Mouse (Mus musculus): Measurements from ENCODE around the gene Znrf2.
"Not testable (repeated sequence)": the region's sequence is repeated elsewhere in the genome, so short reads cannot be mapped to it uniquely, and the experiment has no call there.

Znrf2 gene

GRCm38 (mm10) chr6:54851778-54852177, 35.1 kb downstream of the Znrf2 start:
- peak; percentile 30 for DNase-seq (ENCODE audit: low spot score)

- DNase-seq (ENCODE audit: low spot score), result no peak
Observed at GRCm38 (mm10) chr6:54852669-54853068, 36.0 kb downstream of the Znrf2 start.

GRCm38 (mm10) chr6:54854859-54855258, 38.1 kb downstream of the Znrf2 start:
- DNase-seq (ENCODE audit: low spot score), result no peak

GRCm38 (mm10) chr6:54855801-54856583, 39.3 kb downstream of the Znrf2 start:
- DNase-seq (ENCODE audit: low spot score), result no peak

GRCm38 (mm10) chr6:54859159-54859558, 42.4 kb downstream of the Znrf2 start:
- DNase-seq (ENCODE audit: low spot score), result not testable (repeated sequence)

- DNase-seq (ENCODE audit: low spot score), result no peak
Observed at GRCm38 (mm10) chr6:54860180-54860579, 43.5 kb downstream of the Znrf2 start.

GRCm38 (mm10) chr6:54866731-54867410, 50.2 kb downstream of the Znrf2 start:
- DNase-seq (ENCODE audit: low spot score), result no peak

- DNase-seq (ENCODE audit: low spot score), result no peak
Observed at GRCm38 (mm10) chr6:54867411-54867745, 50.7 kb downstream of the Znrf2 start.

- no peak for DNase-seq (ENCODE audit: low spot score)
Observed at GRCm38 (mm10) chr6:54873029-54873428, 56.3 kb downstream of the Znrf2 start.

GRCm38 (mm10) chr6:54876782-54877181, 60.1 kb downstream of the Znrf2 start:
- DNase-seq (ENCODE audit: low spot score), result no peak

- no peak for DNase-seq (ENCODE audit: low spot score)
Observed at GRCm38 (mm10) chr6:54877651-54878050, 60.9 kb downstream of the Znrf2 start.

GRCm38 (mm10) chr6:54878546-54878945, 61.8 kb downstream of the Znrf2 start:
- DNase-seq (ENCODE audit: low spot score), result no peak

GRCm38 (mm10) chr6:54880086-54880485, 63.4 kb downstream of the Znrf2 start:
- DNase-seq (ENCODE audit: low spot score), result no peak

GRCm38 (mm10) chr6:54883424-54883823, 66.7 kb downstream of the Znrf2 start:
- no peak for DNase-seq (ENCODE audit: low spot score)

GRCm38 (mm10) chr6:54886195-54886594, 69.5 kb downstream of the Znrf2 start:
- no peak for DNase-seq (ENCODE audit: low spot score)

- DNase-seq (ENCODE audit: low spot score), result no peak
Observed at GRCm38 (mm10) chr6:54890221-54890620, 73.5 kb downstream of the Znrf2 start.

- DNase-seq (ENCODE audit: low spot score), result no peak
Observed at GRCm38 (mm10) chr6:54891384-54891783, 74.7 kb downstream of the Znrf2 start.

GRCm38 (mm10) chr6:54900256-54900655, 83.5 kb downstream of the Znrf2 start:
- no peak for DNase-seq (ENCODE audit: low spot score)

GRCm38 (mm10) chr6:54902547-54902946, 85.8 kb downstream of the Znrf2 start:
- DNase-seq (ENCODE audit: low spot score), result no peak

- no peak for DNase-seq (ENCODE audit: low spot score)
Observed at GRCm38 (mm10) chr6:54906053-54907040, 89.6 kb downstream of the Znrf2 start.

- DNase-seq (ENCODE audit: low spot score), result no peak
Observed at GRCm38 (mm10) chr6:54914977-54915376, 98.3 kb downstream of the Znrf2 start.

- no peak for DNase-seq (ENCODE audit: low spot score)
Observed at GRCm38 (mm10) chr6:54916163-54916562, 99.4 kb downstream of the Znrf2 start.
